Mouse (Mus musculus) testis, adult 2 months (tissue): ENCODE measurements around the gene Gm45623. TPM values are rescaled to one million over a fixed set of nuclear protein-coding genes. Genes with fewer than 3 reads are reported as not detected.

ENCODE experiments used
- H3K27ac ChIP-seq: fragments of 200-500 bp; 2 replicates; pipeline ENCODE4 v1.5.1; 2012; ENCODE audit warnings: low read depth, low read length; ENCODE audit not compliant: control insufficient read depth, insufficient read depth
- H3K27me3 ChIP-seq: fragments of 200-500 bp; 2 replicates; pipeline ENCODE4 v1.6.1; 2012; ENCODE audit warnings: mild to moderate bottlenecking, low read length, moderate library complexity; ENCODE audit not compliant: control insufficient read depth, insufficient read depth
- H3K36me3 ChIP-seq: fragments of 200-500 bp; 2 replicates; pipeline ENCODE4 v1.6.1; 2012; ENCODE audit warnings: mild to moderate bottlenecking, low read length; ENCODE audit not compliant: control insufficient read depth, insufficient read depth
- H3K4me1 ChIP-seq: fragments of 200-500 bp; 2 replicates; pipeline ENCODE4 v1.6.1; 2012; ENCODE audit warnings: low read length; ENCODE audit not compliant: control insufficient read depth, insufficient read depth
- H3K4me3 ChIP-seq: fragments of 200-500 bp; 2 replicates; pipeline ENCODE4 v1.5.1; 2012; ENCODE audit warnings: low read depth, mild to moderate bottlenecking, low read length, moderate library complexity, mixed read lengths; ENCODE audit not compliant: control insufficient read depth
- CTCF ChIP-seq: fragments of 200-500 bp; IDR thresholded peaks from 2 replicates; pipeline ENCODE4 v1.5.1; 2012; ENCODE audit warnings: low read depth, mild to moderate bottlenecking, inconsistent platforms, low read length, moderate library complexity; ENCODE audit not compliant: control insufficient read depth, insufficient read depth, insufficient replicate concordance
- POLR2A ChIP-seq: fragments of 200-500 bp; IDR thresholded peaks from 2 replicates; pipeline ENCODE4 v1.6.1; 2012; ENCODE audit warnings: low read depth, mild to moderate bottlenecking, inconsistent platforms, low read length, moderate library complexity; ENCODE audit not compliant: control insufficient read depth
- polyA plus RNA-seq: library from polyadenylated mRNA; depleted of rRNA; stranded (reverse); fragments of >200 nt; gene quantifications from 2 replicates; pipeline ENCODE4 v1.2.3, GENCODE M21; 2012

The Gm45623 gene
- polyA plus RNA-seq, 1 experiment = 0.25 TPM

- H3K4me1 ChIP-seq = no peaks in the 10 kb centered on the region
- no peak overlapping the region for H3K4me3 ChIP-seq
- H3K27me3 ChIP-seq = no peaks in the 10 kb centered on the region
- H3K27ac ChIP-seq = no peak overlapping the region
- TF ChIP-seq POLR2A = no peak
- TF ChIP-seq CTCF = no peak
- no peaks in the 10 kb centered on the region; the same call in 1 of the 2 replicates for H3K36me3 ChIP-seq
Observed at GRCm38 (mm10) chr13:56740496-56740895, 13.1 kb downstream of the Gm45623 start.

GRCm38 (mm10) chr13:56739556-56739955 lies 14.1 kb downstream of the Gm45623 start:
- no peaks in the 10 kb centered on the region; the same call in 1 of the 2 replicates for H3K36me3 ChIP-seq

GRCm38 (mm10) chr13:56735212-56735875 lies 18.3 kb downstream of the Gm45623 start:
- Histone ChIP-seq H3K27ac (no peak overlapping the region), H3K4me1 (no peaks in the 10 kb centered on the region), H3K27me3 (no peaks in the 10 kb centered on the region), H3K4me3 (no peak overlapping the region), H3K36me3 (peaks cover 3% of the 10 kb centered on the region)
- TF ChIP-seq CTCF (no peak), POLR2A (no peak)

More at GRCm38 (mm10) chr13:56739556-56739955, 14.1 kb downstream of the Gm45623 start:
- Histone ChIP-seq H3K4me1 (no peaks in the 10 kb centered on the region), H3K27me3 (no peaks in the 10 kb centered on the region), H3K27ac (no peak overlapping the region), H3K4me3 (no peak overlapping the region)
- TF ChIP-seq CTCF (no peak), POLR2A (no peak)

- Histone ChIP-seq H3K4me1 (no peaks in the 10 kb centered on the region), H3K27ac (no peak overlapping the region), H3K27me3 (no peaks in the 10 kb centered on the region), H3K36me3 (peaks cover 3% of the 10 kb centered on the region), H3K4me3 (no peak overlapping the region)
- TF ChIP-seq POLR2A = no peak
- TF ChIP-seq CTCF = no peak
Observed at GRCm38 (mm10) chr13:56734617-56735016, 19.0 kb downstream of the Gm45623 start.

GRCm38 (mm10) chr13:56729046-56729445 lies 24.6 kb downstream of the Gm45623 start:
- H3K4me1 ChIP-seq = no peaks in the 10 kb centered on the region
- peaks cover 6% of the 10 kb centered on the region for H3K36me3 ChIP-seq

GRCm38 (mm10) chr13:56726551-56726950 lies 27.1 kb downstream of the Gm45623 start:
- TF ChIP-seq POLR2A (no peak), CTCF (no peak)

More at GRCm38 (mm10) chr13:56729046-56729445, 24.6 kb downstream of the Gm45623 start:
- no peak overlapping the region for H3K4me3 ChIP-seq
- H3K27ac ChIP-seq = no peak overlapping the region
- TF ChIP-seq POLR2A (no peak), CTCF (no peak)
- no peaks in the 10 kb centered on the region for H3K27me3 ChIP-seq

GRCm38 (mm10) chr13:56712221-56712620 lies 41.4 kb downstream of the Gm45623 start:
- Histone ChIP-seq H3K36me3 (no peaks in the 10 kb centered on the region), H3K4me1 (peaks cover 2% of the 10 kb centered on the region; the same call in 1 of the 2 replicates), H3K27ac (no peak overlapping the region), H3K27me3 (no peaks in the 10 kb centered on the region), H3K4me3 (no peak overlapping the region)
- TF ChIP-seq POLR2A = no peak
- TF ChIP-seq CTCF = no peak

More at GRCm38 (mm10) chr13:56726551-56726950, 27.1 kb downstream of the Gm45623 start:
- Histone ChIP-seq H3K4me3 (no peak overlapping the region), H3K27me3 (no peaks in the 10 kb centered on the region), H3K27ac (no peak overlapping the region), H3K4me1 (no peaks in the 10 kb centered on the region), H3K36me3 (peaks cover 6% of the 10 kb centered on the region)

GRCm38 (mm10) chr13:56710620-56711019 lies 43.0 kb downstream of the Gm45623 start:
- Histone ChIP-seq H3K36me3 (no peaks in the 10 kb centered on the region), H3K27ac (no peak overlapping the region), H3K4me1 (peaks cover 2% of the 10 kb centered on the region; the same call in 1 of the 2 replicates)

More at GRCm38 (mm10) chr13:56710620-56711019, 43.0 kb downstream of the Gm45623 start:
- no peak overlapping the region for H3K4me3 ChIP-seq
- TF ChIP-seq POLR2A (no peak), CTCF (no peak)
- H3K27me3 ChIP-seq = no peaks in the 10 kb centered on the region
